Mouse (Mus musculus) liver, postnatal 0 days (tissue): ENCODE data around the gene Nek6.

Experiments used
- CTCF ChIP-seq: sonication (generic); IDR thresholded peaks from 2 replicates; pipeline ENCODE4 v1.5.1; 2016; ENCODE audit warnings: antibody characterized with exemption, low read depth
- EP300 ChIP-seq: IDR thresholded peaks from 2 replicates; pipeline ENCODE4 v1.6.1; 2016; ENCODE audit warnings: antibody characterized with exemption, low read depth, mild to moderate bottlenecking

- no peak for TF ChIP-seq EP300
- no peak for TF ChIP-seq CTCF
These were observed 67.4 kb downstream of the Nek6 start for GRCm38 (mm10) chr2:38578602-38579521.
